Mouse (Mus musculus) forebrain, embryonic 10.5 days (tissue): ENCODE measurements around the gene Mrpl27. TPM values are rescaled to one million over a fixed set of nuclear protein-coding genes. Genes with fewer than 3 reads are reported as not detected.

ENCODE experiments used
- DNase-seq: peaks from one replicate; pipeline ENCODE4 v3.0.0-alpha.2; 2017; ENCODE audit warnings: low spot score; ENCODE audit errors: extremely low spot score
- H3K27ac ChIP-seq: fragments of 300-500 bp; sonication (generic); 2 replicates; pipeline ENCODE4 v1.5.1; 2016; ENCODE audit warnings: mild to moderate bottlenecking
- H3K27me3 ChIP-seq: fragments of 300-500 bp; sonication (generic); 2 replicates; pipeline ENCODE4 v1.6.1; 2016; ENCODE audit warnings: mild to moderate bottlenecking; ENCODE audit not compliant: poor library complexity, severe bottlenecking
- H3K36me3 ChIP-seq: fragments of 300-500 bp; sonication (generic); replicated peaks from 2 replicates; pipeline ENCODE4 v1.6.1; 2016; ENCODE audit warnings: mild to moderate bottlenecking, moderate library complexity
- H3K4me1 ChIP-seq: fragments of 300-500 bp; sonication (generic); 2 replicates; pipeline ENCODE4 v1.6.1; 2016
- H3K4me3 ChIP-seq: fragments of 300-500 bp; sonication (generic); 2 replicates; pipeline ENCODE4 v1.5.1; 2016; ENCODE audit warnings: mild to moderate bottlenecking, moderate library complexity
- H3K9me3 ChIP-seq: fragments of 300-500 bp; sonication (generic); 2 replicates; pipeline ENCODE4 v1.6.1; 2016; ENCODE audit warnings: mild to moderate bottlenecking, moderate library complexity
- WGBS: fragments of 180-500 bp; shearing (Covaris S2); methylation state at CpG from one replicate; pipeline ENCODE4 v1.1.7; 2016; 5-methylcytosine and 5-hydroxymethylcytosine counted together
- polyA plus RNA-seq: library from polyadenylated mRNA; unstranded; fragments of >200 nt; fragmentation: Nextera tagmentation; extraction: Ambion mirVana; gene quantifications from 2 replicates; pipeline ENCODE4 v1.2.1, GENCODE M21; 2016

Gene Mrpl27
- polyA plus RNA-seq, 1 experiment from 2014 or later = 142 TPM

- H3K27me3 ChIP-seq = 0 out of 2 replicates have a peak, but pooled peaks cover 3% of the 10 kb centered on the region
- DNase-seq = no peak
- H3K9me3 ChIP-seq = no peaks in the 10 kb centered on the region
- no peak within 1 kb of the TSS for H3K4me3 ChIP-seq
- 92% methylated on average over 5 of the region's 5 CpGs for WGBS
- H3K27ac ChIP-seq = no peak within 1 kb of the TSS
- peaks cover 9% of the 10 kb centered on the region for H3K4me1 ChIP-seq
- H3K36me3 ChIP-seq = no peaks in the 10 kb centered on the region
Measured at GRCm38 (mm10) chr11:94704472-94704871, 50.9 kb downstream of the Mrpl27 start, which contains the start of gene Gm11541. Gene Gm11541, minus strand, starts transcription at chr11:94704499.

Other genes starting within 250 kb of the Mrpl27 start
- gene Cacna1g, start 179.6 kb upstream of the Mrpl27 start, polyA plus RNA-seq = 7.0 and 8.3 TPM in 2 replicates
- gene Spata20, start 167.6 kb upstream of the Mrpl27 start, polyA plus RNA-seq = not detected in 2 replicates
- gene Epn3, start 153.8 kb upstream of the Mrpl27 start, polyA plus RNA-seq = 1.6 and 2.0 TPM in 2 replicates
- 3.4 and 4.5 TPM in 2 replicates for gene Mycbpap, start 132.0 kb upstream of the Mrpl27 start, polyA plus RNA-seq
- 3.7 and 5.6 TPM in 2 replicates for gene Rsad1, start 104.5 kb upstream of the Mrpl27 start, polyA plus RNA-seq
- gene Chad, start 88.7 kb upstream of the Mrpl27 start, polyA plus RNA-seq = 0.09 and 0.21 TPM in 2 replicates
- 3.7 TPM in 2 replicates for gene Acsf2, start 51.9 kb upstream of the Mrpl27 start, polyA plus RNA-seq
- 283 and 286 TPM in 2 replicates for gene Lrrc59, start 24.0 kb upstream of the Mrpl27 start, polyA plus RNA-seq
- 69.6 and 79.1 TPM in 2 replicates for gene Eme1, start 197 bp downstream of the Mrpl27 start, polyA plus RNA-seq
- gene Xylt2, start 23.7 kb downstream of the Mrpl27 start, polyA plus RNA-seq = 14.4 and 15.2 TPM in 2 replicates
- gene Gm11541, start 50.7 kb downstream of the Mrpl27 start, polyA plus RNA-seq = not detected in 2 replicates
- gene Cdc34b, start 88.0 kb downstream of the Mrpl27 start, polyA plus RNA-seq = 0.20 and 0.26 TPM in 2 replicates
- not detected in 2 replicates for gene Tmem92, start 128.9 kb downstream of the Mrpl27 start, polyA plus RNA-seq